Mouse (Mus musculus) limb, embryonic 14.5 days (tissue): Measurements from ENCODE around the gene Elovl1. TPM values are rescaled to one million over a fixed set of nuclear protein-coding genes. Genes with fewer than 3 reads are reported as not detected.

Experiments used
- ATAC-seq: fragments of 200-750 bp; cut with Nextera tagmentation; 2 replicates; pipeline ENCODE4 v1.8.0; 2017; ENCODE audit warnings: low read depth, moderate number of reproducible peaks, moderate TSS enrichment; ENCODE audit not compliant: low FRiP score
- DNase-seq: peaks from one replicate; pipeline ENCODE4 v3.0.0-alpha.2; 2015; ENCODE audit warnings: low spot score
- H3K27ac ChIP-seq: fragments of 300-500 bp; sonication (generic); replicated peaks from 2 replicates; pipeline ENCODE4 v1.5.1; 2014; ENCODE audit warnings: low read depth, mild to moderate bottlenecking, low read length, moderate library complexity, mixed read lengths
- H3K27me3 ChIP-seq: fragments of 300-500 bp; sonication (generic); 2 replicates; pipeline ENCODE4 v1.6.1; 2014; ENCODE audit warnings: low read length, mixed read lengths; ENCODE audit not compliant: control insufficient read depth, insufficient read depth
- H3K36me3 ChIP-seq: fragments of 300-500 bp; sonication (generic); 2 replicates; pipeline ENCODE4 v1.6.1; 2014; ENCODE audit warnings: mild to moderate bottlenecking, low read length, moderate library complexity, mixed read lengths; ENCODE audit not compliant: control insufficient read depth, insufficient read depth
- H3K4me1 ChIP-seq: fragments of 300-500 bp; sonication (generic); 2 replicates; pipeline ENCODE4 v1.6.1; 2014; ENCODE audit warnings: antibody characterized with exemption, low read length, mixed read lengths; ENCODE audit not compliant: control insufficient read depth, insufficient read depth
- H3K4me2 ChIP-seq: fragments of 300-500 bp; sonication (generic); replicated peaks from 2 replicates; pipeline ENCODE4 v1.6.1; 2014; ENCODE audit warnings: low read depth, mild to moderate bottlenecking, low read length, moderate library complexity; ENCODE audit not compliant: severe bottlenecking
- H3K4me3 ChIP-seq: fragments of 300-500 bp; sonication (generic); replicated peaks from 2 replicates; pipeline ENCODE4 v1.5.1; 2014; ENCODE audit warnings: low read length
- H3K9ac ChIP-seq: fragments of 300-500 bp; sonication (generic); 2 replicates; pipeline ENCODE4 v1.6.1; 2014; ENCODE audit warnings: mild to moderate bottlenecking, low read depth, low read length, moderate library complexity; ENCODE audit not compliant: severe bottlenecking
- H3K9me3 ChIP-seq: fragments of 300-500 bp; sonication (generic); 2 replicates; pipeline ENCODE4 v1.6.1; 2016; ENCODE audit warnings: low read length; ENCODE audit not compliant: control insufficient read depth
- POLR2A ChIP-seq: fragments of 200-500 bp; IDR thresholded peaks from 2 replicates; pipeline ENCODE4 v1.8.0; 2012; ENCODE audit warnings: inconsistent platforms, mild to moderate bottlenecking, moderate library complexity, borderline replicate concordance; ENCODE audit not compliant: insufficient read depth, insufficient read length; ENCODE audit errors: extremely low read depth
- WGBS: fragments of 180-500 bp; shearing (Covaris S2); extraction: QIAGEN DNeasy Blood & Tissue Kit; methylation state at CpG from one replicate; pipeline ENCODE4 v1.1.7; 2014; 5-methylcytosine and 5-hydroxymethylcytosine counted together
- polyA plus RNA-seq, 2 experiments: library from polyadenylated mRNA; depleted of rRNA in 1 of 2; stranded (reverse) in 1 of 2; unstranded in 1 of 2; fragments of >200 nt; fragmentation: Nextera tagmentation in 1 of 2; extraction: Ambion mirVana in 1 of 2; gene quantifications; 2 replicates each; pipeline versions ENCODE4 v1.2.1 to v1.2.3; 2012 to 2014

Gene Elovl1
- polyA plus RNA-seq, 2 experiments, result 135 to 147 TPM

- ATAC-seq (no peak), DNase-seq (no peak)
- no peak overlapping the region for H3K4me2 ChIP-seq
- no peak for TF ChIP-seq POLR2A
- no peak overlapping the region for H3K9ac ChIP-seq
- H3K4me1 ChIP-seq, result peaks cover 8% of the 10 kb centered on the region
- H3K4me3 ChIP-seq, result no peak overlapping the region
- no peaks in the 10 kb centered on the region for H3K9me3 ChIP-seq
- no peaks in the 10 kb centered on the region for H3K36me3 ChIP-seq
- WGBS, result 87% methylated on average over 10 of the region's 10 CpGs
- H3K27me3 ChIP-seq, result no peaks in the 10 kb centered on the region
- no peak overlapping the region for H3K27ac ChIP-seq
Measured at GRCm38 (mm10) chr4:118445088-118445487, 17.2 kb downstream of the Elovl1 start.

- Histone ChIP-seq H3K9ac (peak overlapping the region; percentile 57), H3K4me3 (peak overlapping the region; percentile 34), H3K27ac (no peak overlapping the region), H3K36me3 (no peaks in the 10 kb centered on the region), H3K9me3 (no peaks in the 10 kb centered on the region), H3K27me3 (no peaks in the 10 kb centered on the region), H3K4me2 (peak overlapping the region; percentile 56), H3K4me1 (peaks cover 8% of the 10 kb centered on the region)
- WGBS, result 28% methylated on average over 18 of the region's 18 CpGs
- TF ChIP-seq POLR2A, result no peak
- peak; percentile 69 for ATAC-seq
- DNase-seq, result no peak
Measured at GRCm38 (mm10) chr4:118445781-118446414, 18.0 kb downstream of the Elovl1 start.

- 35% methylated on average over 21 of the region's 24 CpGs for WGBS
- Histone ChIP-seq H3K4me2 (peak overlapping the region; percentile 56), H3K27me3 (no peaks in the 10 kb centered on the region), H3K9ac (peak overlapping the region; percentile 57), H3K4me3 (peak overlapping the region; percentile 34), H3K36me3 (no peaks in the 10 kb centered on the region), H3K9me3 (no peaks in the 10 kb centered on the region), H3K4me1 (peaks cover 8% of the 10 kb centered on the region), H3K27ac (no peak overlapping the region)
- no peak for TF ChIP-seq POLR2A
- DNase-seq (no peak), ATAC-seq (no peak)
Measured at GRCm38 (mm10) chr4:118446415-118447153, 18.7 kb downstream of the Elovl1 start.

GRCm38 (mm10) chr4:118457345-118457975 lies 29.6 kb downstream of the Elovl1 start, which contains the start of gene Mpl:
Gene Mpl, minus strand, starts transcription at chr4:118457513.
- no peak for DNase-seq

GRCm38 (mm10) chr4:118464956-118465355 lies 37.1 kb downstream of the Elovl1 start:
- H3K27me3 ChIP-seq, result no peaks in the 10 kb centered on the region
- ATAC-seq, result no peak
- WGBS, result 91% methylated on average over 3 of the region's 3 CpGs

More at GRCm38 (mm10) chr4:118457345-118457975, 29.6 kb downstream of the Elovl1 start, which contains the start of gene Mpl:
- WGBS, result 72% methylated on average over 9 of the region's 9 CpGs
- no peak for ATAC-seq
- Histone ChIP-seq H3K9ac (no peak within 1 kb of the TSS), H3K4me2 (no peak within 1 kb of the TSS), H3K9me3 (no peaks in the 10 kb centered on the region), H3K27me3 (no peaks in the 10 kb centered on the region), H3K4me3 (no peak within 1 kb of the TSS), H3K27ac (no peak within 1 kb of the TSS), H3K4me1 (no peaks in the 10 kb centered on the region), H3K36me3 (no peaks in the 10 kb centered on the region)
- TF ChIP-seq POLR2A, result no peak

More at GRCm38 (mm10) chr4:118464956-118465355, 37.1 kb downstream of the Elovl1 start:
- Histone ChIP-seq H3K4me2 (no peak overlapping the region), H3K4me1 (no peaks in the 10 kb centered on the region), H3K27ac (no peak overlapping the region), H3K9ac (no peak overlapping the region), H3K4me3 (no peak overlapping the region), H3K36me3 (no peaks in the 10 kb centered on the region), H3K9me3 (no peaks in the 10 kb centered on the region)
- TF ChIP-seq POLR2A, result no peak
- no peak for DNase-seq
